Comparison of ENCODE assay signal across 30 mouse cellular contexts in genomic region chr12:113090053-113090452, GRCm38 (mm10). TPM values are rescaled to one million over a fixed set of nuclear protein-coding genes. Genes with fewer than 3 reads are reported as not detected.
DNase-seq lines count a peak whose midpoint lies in the region; ATAC-seq and TF ChIP-seq lines count a peak whose summit lies in the region.
"Had no signal": no experiment of that assay in that cellular context is flagged by ENCODE, and none has a peak within 500 bp of the region (broad histone marks: within the 10 kb centered on the region; RNA-seq: fewer than 3 reads in every experiment).

No protein-coding gene starts in this region.

- H3K4me3 ChIP-seq in hindbrain, embryonic 13.5 days: no peak overlapping the region
- H3K4me3 ChIP-seq in hindbrain, postnatal 0 days (ENCODE audit: low read length): no peak overlapping the region
- no peak overlapping the region for H3K4me3 ChIP-seq in liver, adult 2 months (ENCODE audit: insufficient read depth, low read depth, low read length)
- H3K4me3 ChIP-seq in liver, embryonic 12.5 days: no peak overlapping the region
- no peak overlapping the region for H3K4me3 ChIP-seq in kidney, embryonic 16.5 days (ENCODE audit: low read length)
- H3K4me3 ChIP-seq in stomach, embryonic 14.5 days (ENCODE audit: low read depth, low read length): no peak overlapping the region
- H3K4me3 ChIP-seq in thymus, adult 2 months (ENCODE audit: control insufficient read depth, insufficient read depth, low read length): no peak overlapping the region
- H3K4me3 ChIP-seq: forebrain, embryonic 13.5 days; heart, adult 2 months; heart, embryonic 13.5 days; midbrain, embryonic 13.5 days; neural tube, embryonic 13.5 days had no signal

- no peak overlapping the region for H3K9ac ChIP-seq in hindbrain, embryonic 13.5 days
- H3K9ac ChIP-seq in hindbrain, postnatal 0 days (replicated peaks; ENCODE audit: low read length): no peak overlapping the region
- no peak overlapping the region for H3K9ac ChIP-seq in liver, adult 2 months (ENCODE audit: low read depth, low read length)
- H3K9ac ChIP-seq in liver, embryonic 12.5 days: no peak overlapping the region
- H3K9ac ChIP-seq in kidney, embryonic 16.5 days (replicated peaks; ENCODE audit: low read length): no peak overlapping the region
- no peak overlapping the region for H3K9ac ChIP-seq in stomach, embryonic 14.5 days (replicated peaks; ENCODE audit: low read depth, low read length)
- H3K9ac ChIP-seq: forebrain, embryonic 13.5 days; heart, embryonic 13.5 days; midbrain, embryonic 13.5 days; neural tube, embryonic 13.5 days had no signal

- no peak for TF ChIP-seq POLR2A in liver, adult 2 months (IDR thresholded peaks at IDR 0.05; ENCODE audit: extremely low read depth, insufficient read depth, low read length)
- TF ChIP-seq POLR2A in thymus, adult 2 months (IDR thresholded peaks at IDR 0.05; ENCODE audit: control insufficient read depth, extremely low read depth, insufficient read depth, low read length, poor library complexity): no peak

- no peak for TF ChIP-seq CTCF in hindbrain, postnatal 0 days (IDR thresholded peaks at IDR 0.05; ENCODE audit: low read depth)
- no peak for TF ChIP-seq CTCF in liver, adult 2 months (IDR thresholded peaks at IDR 0.05; ENCODE audit: low read depth, low read length)
- TF ChIP-seq CTCF in thymus, adult 2 months (IDR thresholded peaks at IDR 0.05; ENCODE audit: borderline replicate concordance, control insufficient read depth, extremely low read depth, insufficient read depth, low read length, poor library complexity): no peak

- H3K27me3 ChIP-seq in hindbrain, embryonic 13.5 days: 0 out of 2 replicates have a peak, but pooled peaks cover 3% of the 10 kb centered on the region
- no peaks in the 10 kb centered on the region for H3K27me3 ChIP-seq in hindbrain, postnatal 0 days (ENCODE audit: insufficient read depth, low read length)
- H3K27me3 ChIP-seq in liver, adult 2 months (ENCODE audit: control insufficient read depth, insufficient read depth, low read length): no peaks in the 10 kb centered on the region
- peaks cover 46% of the 10 kb centered on the region for H3K27me3 ChIP-seq in liver, embryonic 12.5 days (replicated peaks)
- H3K27me3 ChIP-seq in kidney, embryonic 16.5 days (ENCODE audit: insufficient read depth, low read length): no peaks in the 10 kb centered on the region; the same call in 1 of the 2 replicates
- no peaks in the 10 kb centered on the region for H3K27me3 ChIP-seq in stomach, embryonic 14.5 days (ENCODE audit: control insufficient read depth, insufficient read depth, low read length)
- no peaks in the 10 kb centered on the region for H3K27me3 ChIP-seq in thymus, adult 2 months (ENCODE audit: control insufficient read depth, insufficient read depth, low read length)
- H3K27me3 ChIP-seq: forebrain, embryonic 13.5 days; midbrain, embryonic 13.5 days; neural tube, embryonic 13.5 days had no signal

- H3K36me3 ChIP-seq in hindbrain, embryonic 13.5 days: no peaks in the 10 kb centered on the region
- H3K36me3 ChIP-seq in hindbrain, postnatal 0 days (ENCODE audit: insufficient read depth, low read length): no peaks in the 10 kb centered on the region
- no peaks in the 10 kb centered on the region for H3K36me3 ChIP-seq in liver, adult 2 months (ENCODE audit: control insufficient read depth, insufficient read depth, low read length)
- H3K36me3 ChIP-seq in liver, embryonic 12.5 days: no peaks in the 10 kb centered on the region
- no peaks in the 10 kb centered on the region for H3K36me3 ChIP-seq in kidney, embryonic 16.5 days (ENCODE audit: insufficient read depth, low read length)
- H3K36me3 ChIP-seq in stomach, embryonic 14.5 days (ENCODE audit: control insufficient read depth, insufficient read depth, low read length): no peaks in the 10 kb centered on the region
- H3K36me3 ChIP-seq in thymus, adult 2 months (ENCODE audit: control insufficient read depth, insufficient read depth, low read length): no peaks in the 10 kb centered on the region
- H3K36me3 ChIP-seq: heart, embryonic 13.5 days; midbrain, embryonic 13.5 days; neural tube, embryonic 13.5 days had no signal

- H3K4me1 ChIP-seq in hindbrain, embryonic 13.5 days (replicated peaks): no peaks in the 10 kb centered on the region
- no peaks in the 10 kb centered on the region for H3K4me1 ChIP-seq in hindbrain, postnatal 0 days (ENCODE audit: insufficient read depth, low read length)
- no peaks in the 10 kb centered on the region for H3K4me1 ChIP-seq in liver, adult 2 months (ENCODE audit: control insufficient read depth, insufficient read depth, low read length)
- no peaks in the 10 kb centered on the region for H3K4me1 ChIP-seq in liver, embryonic 12.5 days
- H3K4me1 ChIP-seq in kidney, embryonic 16.5 days (ENCODE audit: insufficient read depth, low read length): no peaks in the 10 kb centered on the region
- no peaks in the 10 kb centered on the region for H3K4me1 ChIP-seq in stomach, embryonic 14.5 days (ENCODE audit: control insufficient read depth, insufficient read depth, low read length)
- H3K4me1 ChIP-seq in thymus, adult 2 months (replicated peaks; ENCODE audit: control insufficient read depth, insufficient read depth, low read length): no peaks in the 10 kb centered on the region
- H3K4me1 ChIP-seq: forebrain, embryonic 13.5 days; heart, embryonic 13.5 days; midbrain, embryonic 13.5 days; neural tube, embryonic 13.5 days had no signal

- WGBS in hindbrain, embryonic 13.5 days: 83% methylated on average over 17 of the region's 17 CpGs
- WGBS in hindbrain, postnatal 0 days: 81% methylated on average over 17 of the region's 17 CpGs
- 81% methylated on average over 17 of the region's 17 CpGs for WGBS in liver, adult 2 months
- 81% methylated on average over 17 of the region's 17 CpGs for WGBS in liver, embryonic 12.5 days (ENCODE audit: insufficient replicate concordance)
- WGBS in kidney, embryonic 16.5 days: 78% methylated on average over 17 of the region's 17 CpGs
- 77% methylated on average over 17 of the region's 17 CpGs for WGBS in stomach, embryonic 14.5 days
- WGBS in thymus, adult 2 months: 95% methylated on average over 17 of the region's 17 CpGs

- no peak overlapping the region for H3K27ac ChIP-seq in hindbrain, embryonic 13.5 days
- no peak overlapping the region for H3K27ac ChIP-seq in hindbrain, postnatal 0 days
- H3K27ac ChIP-seq in liver, adult 2 months (replicated peaks; ENCODE audit: insufficient read depth, low read depth, low read length): no peak overlapping the region
- H3K27ac ChIP-seq in liver, embryonic 12.5 days: no peak overlapping the region
- no peak overlapping the region for H3K27ac ChIP-seq in kidney, embryonic 16.5 days (ENCODE audit: low read length)
- no peak overlapping the region for H3K27ac ChIP-seq in stomach, embryonic 14.5 days (ENCODE audit: low read length)
- H3K27ac ChIP-seq in thymus, adult 2 months (ENCODE audit: control insufficient read depth, insufficient read depth, low read length): no peak overlapping the region
- H3K27ac ChIP-seq: forebrain, embryonic 13.5 days; heart, adult 2 months; heart, embryonic 13.5 days; midbrain, embryonic 13.5 days; neural tube, embryonic 13.5 days had no signal

- no peaks in the 10 kb centered on the region for H3K79me2 ChIP-seq in liver, adult 2 months (ENCODE audit: control insufficient read depth, insufficient read depth, low read length)

- DNase-seq in hindbrain, postnatal 0 days (ENCODE audit: low spot score): no peak
- peak; percentile 52 for DNase-seq in liver, adult 2 months (ENCODE audit: extremely low read depth, low read depth, low spot score)
- DNase-seq in thymus, adult 2 months: no peak
- no peak for DNase-seq in frontal cortex, postnatal 14 days (ENCODE audit: low spot score in 2 of 2)
- DNase-seq: adrenal gland, postnatal 14 days; cerebellum, adult 11 months; cerebellum, adult 9-10 months; cerebellum, postnatal 36 days; embryo, embryonic 11 days; gastrocnemius, postnatal 36 days; heart, adult 2 months; heart, postnatal 14 days; layer of hippocampus, postnatal 36 days; lung, adult 18-20 months; lung, postnatal 4 days; right cerebral cortex, postnatal 4 days had no signal

- H3K4me2 ChIP-seq in hindbrain, embryonic 13.5 days: no peak overlapping the region
- H3K4me2 ChIP-seq in hindbrain, postnatal 0 days (ENCODE audit: low read depth, low read length): no peak overlapping the region
- H3K4me2 ChIP-seq in liver, embryonic 12.5 days: no peak overlapping the region
- H3K4me2 ChIP-seq in kidney, embryonic 16.5 days (replicated peaks; ENCODE audit: low read depth, low read length): no peak overlapping the region
- no peak overlapping the region for H3K4me2 ChIP-seq in stomach, embryonic 14.5 days (replicated peaks; ENCODE audit: low read depth, low read length)
- H3K4me2 ChIP-seq: forebrain, embryonic 13.5 days; heart, embryonic 13.5 days; liver, embryonic 11.5 days; midbrain, embryonic 13.5 days; neural tube, embryonic 13.5 days had no signal

- 0 out of 2 replicates have a peak, but pooled peaks have one; percentile 24 for ATAC-seq in hindbrain, embryonic 13.5 days (ENCODE audit: low FRiP score)
- ATAC-seq in hindbrain, postnatal 0 days: no peak
- ATAC-seq in liver, embryonic 12.5 days: no peak
- peak; percentile 65; the same call in 1 of the 2 replicates for ATAC-seq in kidney, embryonic 16.5 days (ENCODE audit: low FRiP score, low TSS enrichment)
- 0 out of 2 replicates have a peak, but pooled peaks have one; percentile 42 for ATAC-seq in stomach, embryonic 14.5 days (ENCODE audit: insufficient number of reproducible peaks, insufficient read depth, low FRiP score, low read depth)
- ATAC-seq: CD4-positive, CD25-positive, alpha-beta regulatory T cell, adult 4 months; forebrain, embryonic 13.5 days; inflammation-experienced regulatory T-cells, adult 6 months; lung, postnatal 0 days; midbrain, embryonic 13.5 days had no signal

- no peaks in the 10 kb centered on the region for H3K9me3 ChIP-seq in hindbrain, embryonic 13.5 days
- H3K9me3 ChIP-seq in hindbrain, postnatal 0 days (ENCODE audit: low read length): no peaks in the 10 kb centered on the region
- no peaks in the 10 kb centered on the region for H3K9me3 ChIP-seq in liver, embryonic 12.5 days (replicated peaks)
- H3K9me3 ChIP-seq in kidney, embryonic 16.5 days (ENCODE audit: low read length): no peaks in the 10 kb centered on the region
- H3K9me3 ChIP-seq in stomach, embryonic 14.5 days (ENCODE audit: control insufficient read depth, low read depth, low read length): no peaks in the 10 kb centered on the region
- H3K9me3 ChIP-seq: forebrain, embryonic 13.5 days; midbrain, embryonic 13.5 days; neural tube, embryonic 13.5 days had no signal

RNA-seq across cellular contexts. Expression of gene Mta1, which starts 8.0 kb away (rescaled TPM):
- polyA plus RNA-seq in hindbrain, embryonic 13.5 days (2015; fragmentation: Nextera tagmentation; extraction: Ambion mirVana): 13.7 and 16.6 TPM in 2 replicates
- total RNA-seq in hindbrain, postnatal 0 days (2014; rRNA removed): 57.6 and 65.0 TPM in 2 replicates
- 13.1 and 13.5 TPM in 2 replicates for polyA plus RNA-seq in hindbrain, postnatal 0 days (2015; fragmentation: Nextera tagmentation; extraction: Ambion mirVana)
- total RNA-seq in liver, adult 2 months (2014; rRNA removed): 6.0 and 8.9 TPM in 2 replicates
- polyA plus RNA-seq in liver, adult 2 months (2012; rRNA removed): 24.3 and 31.7 TPM in 2 replicates
- 7.2 and 7.7 TPM in 2 replicates for polyA plus RNA-seq in liver, embryonic 12.5 days (2016; fragmentation: Nextera tagmentation; extraction: Ambion mirVana)
- 15.4 and 15.9 TPM in 2 replicates for polyA plus RNA-seq in kidney, embryonic 16.5 days (2015; fragmentation: Nextera tagmentation; extraction: Ambion mirVana)
- 18.7 and 21.8 TPM in 2 replicates for polyA plus RNA-seq in stomach, embryonic 14.5 days (2014; fragmentation: Nextera tagmentation; extraction: Ambion mirVana)
- 163 and 208 TPM in 2 replicates for polyA plus RNA-seq in thymus, adult 2 months (2012; rRNA removed)

RNA-seq across cellular contexts. Expression of gene Tex22, which starts 15.8 kb away (rescaled TPM):
- polyA plus RNA-seq in hindbrain, embryonic 13.5 days (2015; fragmentation: Nextera tagmentation; extraction: Ambion mirVana): 0.40 TPM in 1 of 2 replicates, not detected in the other
- 0.73 and 1.8 TPM in 2 replicates for total RNA-seq in hindbrain, postnatal 0 days (2014; rRNA removed)
- polyA plus RNA-seq in hindbrain, postnatal 0 days (2015; fragmentation: Nextera tagmentation; extraction: Ambion mirVana): not detected in 2 replicates
- 0.20 TPM in 1 of 2 replicates, not detected in the other for total RNA-seq in liver, adult 2 months (2014; rRNA removed)
- 0.10 and 0.12 TPM in 2 replicates for polyA plus RNA-seq in liver, adult 2 months (2012; rRNA removed)
- polyA plus RNA-seq in liver, embryonic 12.5 days (2016; fragmentation: Nextera tagmentation; extraction: Ambion mirVana): not detected in 2 replicates
- not detected in 2 replicates for polyA plus RNA-seq in kidney, embryonic 16.5 days (2015; fragmentation: Nextera tagmentation; extraction: Ambion mirVana)
- not detected in 2 replicates for polyA plus RNA-seq in stomach, embryonic 14.5 days (2014; fragmentation: Nextera tagmentation; extraction: Ambion mirVana)
- polyA plus RNA-seq in thymus, adult 2 months (2012; rRNA removed): 0.31 and 0.66 TPM in 2 replicates
- total RNA-seq: megakaryocyte-erythroid progenitor cell, adult 5-6 weeks had no signal
- polyA plus RNA-seq: CD4-positive, CD25-positive, alpha-beta regulatory T cell, adult 4 months; embryonic facial prominence, embryonic 14.5 days; forebrain, embryonic 13.5 days; heart, adult 2 months; heart, embryonic 13.5 days; liver, embryonic 11.5 days; lung, postnatal 0 days; neural tube, embryonic 13.5 days had no signal

RNA-seq across cellular contexts. Expression of gene Crip2, which starts 50.0 kb away (rescaled TPM):
- 324 and 347 TPM in 2 replicates for polyA plus RNA-seq in hindbrain, embryonic 13.5 days (2015; fragmentation: Nextera tagmentation; extraction: Ambion mirVana)
- total RNA-seq in hindbrain, postnatal 0 days (2014; rRNA removed): 138 and 152 TPM in 2 replicates
- polyA plus RNA-seq in hindbrain, postnatal 0 days (2015; fragmentation: Nextera tagmentation; extraction: Ambion mirVana): 239 and 251 TPM in 2 replicates
- total RNA-seq in liver, adult 2 months (2014; rRNA removed): 24.3 and 37.3 TPM in 2 replicates
- polyA plus RNA-seq in liver, adult 2 months (2012; rRNA removed): 217 and 245 TPM in 2 replicates
- polyA plus RNA-seq in liver, embryonic 12.5 days (2016; fragmentation: Nextera tagmentation; extraction: Ambion mirVana): 52.1 and 53.5 TPM in 2 replicates
- 244 and 263 TPM in 2 replicates for polyA plus RNA-seq in kidney, embryonic 16.5 days (2015; fragmentation: Nextera tagmentation; extraction: Ambion mirVana)
- polyA plus RNA-seq in stomach, embryonic 14.5 days (2014; fragmentation: Nextera tagmentation; extraction: Ambion mirVana): 118 and 124 TPM in 2 replicates
- 95.9 and 282 TPM in 2 replicates for polyA plus RNA-seq in thymus, adult 2 months (2012; rRNA removed)

RNA-seq across cellular contexts. Expression of gene Crip1, which starts 56.1 kb away (rescaled TPM):
- 47.1 and 48.0 TPM in 2 replicates for polyA plus RNA-seq in hindbrain, embryonic 13.5 days (2015; fragmentation: Nextera tagmentation; extraction: Ambion mirVana)
- total RNA-seq in hindbrain, postnatal 0 days (2014; rRNA removed): 4.6 and 15.4 TPM in 2 replicates
- polyA plus RNA-seq in hindbrain, postnatal 0 days (2015; fragmentation: Nextera tagmentation; extraction: Ambion mirVana): 33.0 and 35.8 TPM in 2 replicates
- total RNA-seq in liver, adult 2 months (2014; rRNA removed): 18.3 and 22.2 TPM in 2 replicates
- 17.5 and 25.0 TPM in 2 replicates for polyA plus RNA-seq in liver, adult 2 months (2012; rRNA removed)
- polyA plus RNA-seq in liver, embryonic 12.5 days (2016; fragmentation: Nextera tagmentation; extraction: Ambion mirVana): 96.9 and 99.8 TPM in 2 replicates
- polyA plus RNA-seq in kidney, embryonic 16.5 days (2015; fragmentation: Nextera tagmentation; extraction: Ambion mirVana): 270 and 293 TPM in 2 replicates
- polyA plus RNA-seq in stomach, embryonic 14.5 days (2014; fragmentation: Nextera tagmentation; extraction: Ambion mirVana): 233 and 261 TPM in 2 replicates
- 904 and 1,218 TPM in 2 replicates for polyA plus RNA-seq in thymus, adult 2 months (2012; rRNA removed)

Comparison
In these comparisons a context has a peak if more than half of its experiments do, and no peak if none do; other contexts are left out.
1. ATAC-seq: peak in hindbrain, embryonic 13.5 days (single experiment), kidney, embryonic 16.5 days (single experiment) and stomach, embryonic 14.5 days (single experiment); none in hindbrain, postnatal 0 days (single experiment) and liver, embryonic 12.5 days (single experiment).